Mouse (Mus musculus) liver, adult 2 months (tissue): ENCODE results near the gene Anapc7. TPM values are rescaled to one million over a fixed set of nuclear protein-coding genes. Genes with fewer than 3 reads are reported as not detected.

Experiments used
- DNase-seq: peaks from one replicate; pipeline ENCODE4 v3.0.0-alpha.2; 2011; ENCODE audit warnings: low read depth, low spot score; ENCODE audit errors: extremely low read depth
- H3K27ac ChIP-seq: fragments of 200-500 bp; replicated peaks from 2 replicates; pipeline ENCODE4 v1.5.1; 2012; ENCODE audit warnings: low read depth, mild to moderate bottlenecking, control low read depth, inconsistent platforms, low read length; ENCODE audit not compliant: insufficient read depth
- H3K27me3 ChIP-seq: fragments of 200-500 bp; 2 replicates; pipeline ENCODE4 v1.6.1; 2012; ENCODE audit warnings: mild to moderate bottlenecking, moderate library complexity, low read length, inconsistent platforms; ENCODE audit not compliant: control insufficient read depth, insufficient read depth
- H3K36me3 ChIP-seq: fragments of 200-500 bp; 2 replicates; pipeline ENCODE4 v1.6.1; 2012; ENCODE audit warnings: low read length, inconsistent platforms; ENCODE audit not compliant: control insufficient read depth, insufficient read depth
- H3K4me1 ChIP-seq: fragments of 200-500 bp; 2 replicates; pipeline ENCODE4 v1.6.1; 2011; ENCODE audit warnings: low read length; ENCODE audit not compliant: control insufficient read depth, insufficient read depth
- H3K4me3 ChIP-seq: fragments of 200-500 bp; 2 replicates; pipeline ENCODE4 v1.5.1; 2011; ENCODE audit warnings: low read depth, mild to moderate bottlenecking, control low read depth, low read length, moderate library complexity; ENCODE audit not compliant: insufficient read depth
- H3K79me2 ChIP-seq: fragments of 200-500 bp; 2 replicates; pipeline ENCODE4 v1.6.1; 2012; ENCODE audit warnings: inconsistent platforms, mild to moderate bottlenecking, low read length, moderate library complexity; ENCODE audit not compliant: control insufficient read depth, insufficient read depth
- H3K9ac ChIP-seq: fragments of 200-500 bp; 2 replicates; pipeline ENCODE4 v1.6.1; 2012; ENCODE audit warnings: low read depth, mild to moderate bottlenecking, control low read depth, inconsistent platforms, low read length
- CTCF ChIP-seq: fragments of 200-500 bp; IDR thresholded peaks from 2 replicates; pipeline ENCODE4 v1.5.1; 2011; ENCODE audit warnings: low read depth, low read length, control low read depth
- POLR2A ChIP-seq: fragments of 200-500 bp; IDR thresholded peaks from 2 replicates; pipeline ENCODE4 v1.6.1; 2011; ENCODE audit warnings: low read length, control low read depth; ENCODE audit not compliant: insufficient read depth; ENCODE audit errors: extremely low read depth
- WGBS: fragments of 180-500 bp; shearing (Covaris S2); methylation state at CpG from one replicate; pipeline ENCODE4 v1.1.7; 2018; 5-methylcytosine and 5-hydroxymethylcytosine counted together
- polyA plus RNA-seq: library from polyadenylated mRNA; depleted of rRNA; stranded (reverse); fragments of >200 nt; gene quantifications from 2 replicates; pipeline ENCODE4 v1.2.3, GENCODE M21; 2012
- total RNA-seq: library from RNA; depleted of rRNA; stranded (reverse); fragments of >200 nt; gene quantifications from 2 replicates; pipeline ENCODE4 v1.2.3, GENCODE M21; 2014

The Anapc7 gene
- total and polyA plus RNA-seq, 2 experiments: 12.1 to 14.4 TPM

DNA sequence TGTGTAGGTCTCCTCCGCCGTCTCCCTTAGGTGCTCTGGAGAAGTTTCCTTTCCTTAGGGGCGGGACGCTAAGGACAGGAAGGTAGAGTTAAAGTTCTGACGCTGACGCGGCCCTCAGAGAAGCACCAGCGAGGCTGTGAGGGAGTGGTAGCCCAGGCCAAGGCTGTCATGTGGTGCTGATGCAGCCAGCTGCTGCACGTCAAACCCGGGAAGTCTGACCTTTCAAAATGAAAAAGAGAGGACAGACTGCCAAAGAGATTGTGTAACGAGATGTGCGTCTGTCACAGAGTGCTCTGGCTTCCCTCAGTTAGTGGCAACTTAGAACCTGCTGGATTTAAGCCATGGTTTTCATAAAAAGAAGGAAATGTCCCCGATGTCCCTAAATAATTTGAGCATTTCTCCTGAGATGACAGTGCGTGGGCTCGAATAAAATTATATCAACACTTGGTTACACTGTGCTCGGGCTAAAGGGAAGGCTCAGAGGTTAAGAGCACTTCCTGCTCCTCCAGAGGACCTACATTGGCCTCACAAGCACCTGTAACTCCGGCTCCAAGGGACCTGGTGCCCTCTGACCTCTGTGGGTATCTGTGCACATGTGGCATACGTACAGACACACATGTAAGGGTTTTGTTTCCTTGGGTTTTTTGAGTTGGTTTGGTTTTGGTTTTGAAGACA is 20.7 kb upstream of the Anapc7 start:
- H3K27ac ChIP-seq: peak overlapping the region; percentile 58
- H3K79me2 ChIP-seq: no peaks in the 10 kb centered on the region
- peaks cover 8% of the 10 kb centered on the region for H3K4me1 ChIP-seq
- H3K9ac ChIP-seq: no peak overlapping the region
- DNase-seq: peak; percentile 92
- peaks cover 12% of the 10 kb centered on the region; the same call in 1 of the 2 replicates for H3K36me3 ChIP-seq
- 26% methylated on average over 18 of the region's 18 CpGs for WGBS
- no peak overlapping the region for H3K4me3 ChIP-seq
- H3K27me3 ChIP-seq: no peaks in the 10 kb centered on the region
- TF ChIP-seq POLR2A (no peak), CTCF (no peak)

DNA sequence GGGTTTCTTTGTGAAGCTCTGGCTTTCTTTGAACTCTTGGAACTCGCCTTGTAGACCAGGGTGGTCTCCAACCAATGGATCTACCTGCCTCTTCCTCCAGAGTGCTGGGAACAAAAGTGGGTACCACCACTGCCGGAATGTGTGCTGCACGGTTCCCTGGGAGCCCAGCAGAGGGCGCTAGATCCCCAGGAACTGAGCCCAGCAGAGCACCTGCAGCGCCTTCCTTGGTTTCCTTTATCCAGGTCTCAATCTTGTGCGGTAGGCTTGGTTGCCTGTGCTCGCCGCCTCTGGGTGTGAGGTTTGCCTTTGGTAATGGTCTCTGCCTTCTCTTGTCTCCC is 20.2 kb upstream of the Anapc7 start:
- peak overlapping the region; percentile 16; the same call in 1 of the 2 replicates for H3K27ac ChIP-seq
- TF ChIP-seq CTCF (peak; percentile 96), POLR2A (no peak)
- H3K9ac ChIP-seq: no peak overlapping the region
- no peak overlapping the region for H3K4me3 ChIP-seq
- no peaks in the 10 kb centered on the region for H3K79me2 ChIP-seq
- H3K4me1 ChIP-seq: peaks cover 8% of the 10 kb centered on the region
- 26% methylated on average over 8 of the region's 8 CpGs for WGBS
- DNase-seq: no peak
- peaks cover 15% of the 10 kb centered on the region; the same call in 1 of the 2 replicates for H3K36me3 ChIP-seq
- no peaks in the 10 kb centered on the region for H3K27me3 ChIP-seq

DNA sequence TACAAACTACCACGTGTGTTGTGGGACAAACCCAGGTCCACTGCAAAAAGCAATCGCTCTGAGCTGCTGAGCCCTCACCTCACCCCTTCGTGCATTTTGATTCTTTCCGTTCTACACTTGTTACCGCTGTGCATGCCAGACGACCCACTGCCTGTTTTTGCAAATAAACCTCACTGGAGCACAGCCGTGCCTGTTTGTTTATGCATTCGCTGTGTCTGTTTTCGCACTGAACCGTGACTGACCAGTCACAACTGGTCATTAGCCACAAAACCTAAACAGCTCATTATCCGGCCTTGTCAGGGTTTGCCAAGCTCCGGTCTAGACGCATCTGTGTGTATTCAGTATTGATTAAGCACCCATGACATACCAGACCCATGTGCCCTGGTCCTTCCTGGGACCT is 19.3 kb upstream of the Anapc7 start:
- H3K4me3 ChIP-seq: no peak overlapping the region
- H3K27me3 ChIP-seq: no peaks in the 10 kb centered on the region
- WGBS: 83% methylated on average over 13 of the region's 13 CpGs
- H3K27ac ChIP-seq: peak overlapping the region; percentile 20; the same call in 1 of the 2 replicates
- no peaks in the 10 kb centered on the region for H3K79me2 ChIP-seq
- TF ChIP-seq CTCF (no peak), POLR2A (no peak)
- peak; percentile 45 for DNase-seq
- H3K9ac ChIP-seq: no peak overlapping the region
- peaks cover 21% of the 10 kb centered on the region; the same call in 1 of the 2 replicates for H3K36me3 ChIP-seq
- peaks cover 8% of the 10 kb centered on the region for H3K4me1 ChIP-seq

DNA sequence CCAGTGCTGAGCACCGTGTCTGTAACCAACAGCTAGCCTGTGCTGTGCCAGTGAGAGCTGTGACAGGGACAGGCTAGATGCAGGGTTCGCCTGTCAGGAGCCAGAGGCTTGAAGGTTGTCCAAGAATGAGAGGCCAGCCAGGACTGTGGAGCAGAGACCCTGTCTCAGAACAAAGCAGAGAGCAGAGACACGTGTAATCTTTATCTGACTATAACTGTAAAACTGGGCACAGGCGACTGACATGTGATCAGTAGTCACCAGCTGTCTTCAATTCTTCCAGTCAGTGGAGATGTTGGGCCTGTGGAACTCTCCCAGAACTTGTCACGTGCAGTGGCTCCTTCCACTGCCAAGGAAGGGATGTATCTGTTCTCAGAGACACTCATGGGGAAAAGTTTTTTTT is 18.7 kb upstream of the Anapc7 start:
- Histone ChIP-seq H3K4me3 (no peak overlapping the region), H3K36me3 (peaks cover 21% of the 10 kb centered on the region; the same call in 1 of the 2 replicates), H3K4me1 (peaks cover 8% of the 10 kb centered on the region), H3K9ac (no peak overlapping the region), H3K27ac (peak overlapping the region; percentile 20; the same call in 1 of the 2 replicates), H3K27me3 (no peaks in the 10 kb centered on the region), H3K79me2 (no peaks in the 10 kb centered on the region)
- DNase-seq: peak; percentile 35
- 86% methylated on average over 5 of the region's 5 CpGs for WGBS
- no peak for TF ChIP-seq POLR2A
- no peak for TF ChIP-seq CTCF

DNA sequence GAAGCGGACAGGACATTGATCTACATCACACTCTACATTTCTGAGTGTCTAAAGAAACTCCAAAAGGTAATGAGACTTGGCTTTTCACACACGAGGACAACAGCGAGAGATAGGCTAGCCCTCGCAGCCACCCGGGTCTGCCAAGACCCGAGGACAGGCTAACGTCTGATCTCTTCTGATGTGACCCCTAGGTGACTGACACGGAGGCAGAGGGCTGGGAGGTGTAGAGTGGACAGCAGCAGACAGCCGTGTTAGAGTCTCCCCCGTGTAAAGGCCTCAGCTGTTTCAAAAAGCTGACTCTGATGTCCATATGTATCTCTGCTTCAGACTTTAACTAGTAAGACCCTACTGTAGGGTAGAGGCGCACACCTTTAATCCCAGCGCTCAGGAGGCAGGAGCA is 18.1 kb upstream of the Anapc7 start:
- 93% methylated on average over 12 of the region's 12 CpGs for WGBS
- DNase-seq: no peak

DNA sequence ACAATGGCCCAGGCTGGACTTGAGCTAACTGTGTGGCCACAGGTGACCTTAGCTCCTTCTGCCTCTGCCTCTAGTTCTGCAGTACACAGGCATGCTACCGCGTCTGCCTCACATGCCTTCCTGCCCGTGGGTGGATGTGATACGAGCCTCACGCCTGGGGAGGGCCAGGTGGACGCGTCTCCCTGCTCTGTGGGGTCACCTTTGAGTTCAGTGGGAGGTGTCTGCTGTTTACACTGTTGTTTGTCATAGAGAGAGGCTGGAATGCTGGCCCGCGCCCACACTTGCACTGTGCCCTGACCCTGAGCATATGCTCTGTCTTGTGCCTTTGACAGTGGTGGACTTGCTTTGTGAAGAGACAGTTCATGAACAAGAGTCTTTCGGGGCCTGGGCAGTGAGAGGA is 16.0 kb upstream of the Anapc7 start:
- 77% methylated on average over 10 of the region's 10 CpGs for WGBS
- H3K79me2 ChIP-seq: no peaks in the 10 kb centered on the region
- no peaks in the 10 kb centered on the region for H3K27me3 ChIP-seq
- TF ChIP-seq CTCF: no peak
- TF ChIP-seq POLR2A: no peak
- H3K9ac ChIP-seq: no peak overlapping the region
- no peak for DNase-seq
- H3K4me3 ChIP-seq: no peak overlapping the region
- peaks cover 4% of the 10 kb centered on the region for H3K4me1 ChIP-seq
- H3K27ac ChIP-seq: no peak overlapping the region
- H3K36me3 ChIP-seq: peaks cover 21% of the 10 kb centered on the region; the same call in 1 of the 2 replicates

More for the DNA sequence above, 18.1 kb upstream of the Anapc7 start:
- H3K4me1 ChIP-seq: peaks cover 8% of the 10 kb centered on the region
- H3K79me2 ChIP-seq: no peaks in the 10 kb centered on the region
- no peaks in the 10 kb centered on the region for H3K27me3 ChIP-seq
- H3K27ac ChIP-seq: no peak overlapping the region
- no peak overlapping the region for H3K4me3 ChIP-seq
- H3K36me3 ChIP-seq: peaks cover 21% of the 10 kb centered on the region; the same call in 1 of the 2 replicates
- H3K9ac ChIP-seq: no peak overlapping the region
- no peak for TF ChIP-seq CTCF
- no peak for TF ChIP-seq POLR2A
